Mouse (Mus musculus) testis, adult 2 months (tissue): ENCODE measurements around the gene Bend5.

Experiments used
- CTCF ChIP-seq: fragments of 200-500 bp; IDR thresholded peaks from 2 replicates; pipeline ENCODE4 v1.5.1; 2012; ENCODE audit warnings: low read depth, mild to moderate bottlenecking, inconsistent platforms, low read length, moderate library complexity; ENCODE audit not compliant: control insufficient read depth, insufficient read depth, insufficient replicate concordance
- POLR2A ChIP-seq: fragments of 200-500 bp; IDR thresholded peaks from 2 replicates; pipeline ENCODE4 v1.6.1; 2012; ENCODE audit warnings: low read depth, mild to moderate bottlenecking, inconsistent platforms, low read length, moderate library complexity; ENCODE audit not compliant: control insufficient read depth

DNA sequence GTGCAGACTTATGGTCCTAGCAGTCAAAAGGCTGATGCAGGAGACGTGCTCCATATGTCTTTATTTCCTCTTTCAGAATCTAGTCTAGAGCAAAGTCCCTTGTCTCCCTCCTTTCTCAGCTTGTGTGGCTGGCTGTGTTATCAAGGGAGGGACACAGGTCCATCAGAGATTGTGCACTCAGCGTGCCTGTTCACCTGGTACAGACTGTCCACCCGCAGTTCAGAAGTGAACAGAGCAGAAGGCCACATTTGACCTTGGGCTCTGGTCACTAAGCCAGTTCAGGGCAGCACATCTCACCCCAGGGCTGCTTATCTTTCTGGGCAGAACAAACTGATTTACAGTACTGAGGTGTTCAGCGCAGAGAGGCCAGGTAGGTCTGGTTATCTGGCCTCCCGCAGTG lies 37.4 kb downstream of the Bend5 start:
- TF ChIP-seq POLR2A: no peak
- no peak for TF ChIP-seq CTCF
